Mouse (Mus musculus) gastrocnemius, adult 2 months (tissue): ENCODE data around the gene Taf3. TPM values are rescaled to one million over a fixed set of nuclear protein-coding genes. Genes with fewer than 3 reads are reported as not detected.

Source experiments
- DNase-seq: peaks from one replicate; pipeline ENCODE4 v3.0.0; 2022
- H3K27ac ChIP-seq: fragments of 200-600 bp; 2 replicates; pipeline ENCODE4 v1.8.1; 2022; ENCODE audit warnings: mild to moderate bottlenecking
- H3K4me3 ChIP-seq: fragments of 200-600 bp; 2 replicates; pipeline ENCODE4 v1.8.1; 2022; ENCODE audit warnings: mild to moderate bottlenecking, moderate library complexity
- CTCF ChIP-seq: fragments of 200-600 bp; IDR thresholded peaks from 2 replicates; pipeline ENCODE4 v1.8.1; 2022; ENCODE audit warnings: antibody characterized with exemption, mild to moderate bottlenecking, moderate library complexity
- intact Hi-C: fragments of 180-260 bp; cut with DNase I; formaldehyde crosslinking; loops from one replicate; pipeline ENCODE4 v1.15.1; 2025
- total RNA-seq, 2 experiments: library from RNA; stranded (reverse); gene quantifications; 2 replicates each; pipeline ENCODE4 v1.2.3; 2021

The Taf3 gene
- total RNA-seq, 2 experiments from 2014 or later, result 10.0 to 12.2 TPM

GRCm38 (mm10) chr2:10004960-10005621 lies 43.3 kb downstream of the Taf3 start:
- H3K27ac ChIP-seq, result no peak overlapping the region
- no peak for DNase-seq
- H3K4me3 ChIP-seq, result no peak overlapping the region
- no peak for TF ChIP-seq CTCF
- intact Hi-C loops, result loop anchor here (5.0 to 10.0 kb wide), 2 partner anchors 63 to 1250 kb away; no protein-coding TSS in a partner anchor

- no peak for TF ChIP-seq CTCF
- DNase-seq, result no peak
- no peak overlapping the region for H3K27ac ChIP-seq
- no peak overlapping the region for H3K4me3 ChIP-seq
- intact Hi-C loops, result loop anchor here (10.0 kb wide), 1 partner anchor 1249 kb away; no protein-coding TSS in a partner anchor
Observed at GRCm38 (mm10) chr2:10003358-10003757, 45.0 kb downstream of the Taf3 start.

GRCm38 (mm10) chr2:10001591-10001990 lies 46.8 kb downstream of the Taf3 start:
- Histone ChIP-seq H3K4me3 (no peak overlapping the region), H3K27ac (no peak overlapping the region)
- TF ChIP-seq CTCF, result no peak
- no peak for DNase-seq
- intact Hi-C loops, result loop anchor here (10.0 kb wide), 1 partner anchor 1247 kb away; no protein-coding TSS in a partner anchor

GRCm38 (mm10) chr2:9997535-9997934 lies 50.9 kb downstream of the Taf3 start:
- no peak for TF ChIP-seq CTCF
- no peak overlapping the region for H3K27ac ChIP-seq
- no peak for DNase-seq
- H3K4me3 ChIP-seq, result no peak overlapping the region
- intact Hi-C loops, result no loop called here

GRCm38 (mm10) chr2:9996111-9996510 lies 52.3 kb downstream of the Taf3 start:
- no peak for TF ChIP-seq CTCF
- intact Hi-C loops, result no loop called here
- no peak overlapping the region for H3K27ac ChIP-seq
- no peak for DNase-seq
- no peak overlapping the region for H3K4me3 ChIP-seq

- no peak for DNase-seq
- no peak overlapping the region for H3K4me3 ChIP-seq
- intact Hi-C loops, result no loop called here
- TF ChIP-seq CTCF, result no peak
- H3K27ac ChIP-seq, result no peak overlapping the region
Observed at GRCm38 (mm10) chr2:9990690-9991229, 57.6 kb downstream of the Taf3 start.

DNA sequence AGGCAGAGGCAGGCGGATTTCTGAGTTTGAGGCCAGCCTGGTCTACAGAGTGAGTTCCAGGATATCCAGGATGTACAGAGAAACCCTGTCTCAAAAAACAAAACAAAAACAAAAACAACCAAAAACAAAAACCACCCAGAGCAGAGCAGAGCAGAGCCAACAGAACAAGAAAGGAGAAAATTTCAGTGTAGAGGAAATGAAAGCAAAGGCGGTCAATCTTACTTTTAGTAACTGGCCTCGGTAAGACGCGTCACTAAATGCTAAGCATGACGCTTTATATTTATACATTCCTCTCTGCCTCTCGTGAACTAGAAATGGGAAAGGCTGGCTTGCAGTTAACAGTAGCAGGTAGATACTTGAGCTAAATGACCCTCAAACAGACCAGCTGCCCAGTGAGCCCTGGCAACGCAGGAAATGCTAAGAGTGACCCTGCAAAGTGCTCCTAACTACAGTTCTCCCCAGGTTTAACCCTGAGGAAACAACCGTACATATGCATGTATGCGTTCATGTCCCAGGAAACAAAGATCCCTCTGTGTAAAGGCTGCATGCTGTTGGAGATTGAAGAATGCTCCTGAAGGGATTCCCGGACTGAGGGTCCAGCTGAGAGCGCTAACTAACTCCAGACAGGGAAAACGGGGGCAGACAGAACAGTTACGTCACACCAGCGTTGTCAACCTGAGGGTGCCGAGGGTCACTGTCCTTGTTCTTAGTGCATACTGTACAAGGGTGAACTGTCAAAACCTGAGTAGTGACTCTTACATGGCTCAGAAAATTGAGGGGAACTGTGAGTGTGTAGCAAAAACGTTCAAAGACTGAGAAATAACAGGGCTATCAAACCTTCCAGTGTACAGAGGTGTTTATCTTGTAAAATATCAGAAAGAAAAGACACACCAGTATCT lies 58.5 kb downstream of the Taf3 start:
- no peak for DNase-seq
- no peak overlapping the region for H3K4me3 ChIP-seq
- intact Hi-C loops, result no loop called here
- H3K27ac ChIP-seq, result no peak overlapping the region
- no peak for TF ChIP-seq CTCF

GRCm38 (mm10) chr2:9988290-9988689 lies 60.1 kb downstream of the Taf3 start:
- intact Hi-C loops, result no loop called here
- TF ChIP-seq CTCF, result no peak
- Histone ChIP-seq H3K27ac (no peak overlapping the region), H3K4me3 (no peak overlapping the region)
- no peak for DNase-seq

DNA sequence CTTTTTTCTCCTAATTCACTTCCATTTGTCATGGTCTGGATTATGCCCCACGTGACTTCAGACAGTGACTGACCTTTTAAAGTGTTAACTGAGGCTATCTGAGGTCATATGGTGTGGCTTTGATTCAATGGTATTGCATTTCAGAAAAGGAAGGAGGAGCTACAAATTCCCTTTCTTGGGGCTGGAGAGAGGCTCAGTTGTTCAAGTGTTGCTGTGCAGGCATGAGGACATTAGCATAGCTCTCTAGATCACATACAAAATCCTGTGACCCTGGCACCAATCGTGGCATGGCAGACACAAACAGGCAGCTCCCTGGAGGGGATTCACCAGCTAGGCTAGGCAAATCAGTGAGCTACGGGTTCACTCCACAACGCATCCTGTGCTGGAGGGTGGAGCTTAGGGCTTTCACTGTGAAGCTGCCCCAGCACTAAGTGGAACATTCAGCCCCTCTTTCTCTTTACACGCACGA lies 62.4 kb downstream of the Taf3 start:
- DNase-seq, result peak; percentile 29
- no peak for TF ChIP-seq CTCF
- peak overlapping the region; percentile 65 for H3K27ac ChIP-seq
- peak overlapping the region; percentile 53 for H3K4me3 ChIP-seq
- intact Hi-C loops, result no loop called here

DNA sequence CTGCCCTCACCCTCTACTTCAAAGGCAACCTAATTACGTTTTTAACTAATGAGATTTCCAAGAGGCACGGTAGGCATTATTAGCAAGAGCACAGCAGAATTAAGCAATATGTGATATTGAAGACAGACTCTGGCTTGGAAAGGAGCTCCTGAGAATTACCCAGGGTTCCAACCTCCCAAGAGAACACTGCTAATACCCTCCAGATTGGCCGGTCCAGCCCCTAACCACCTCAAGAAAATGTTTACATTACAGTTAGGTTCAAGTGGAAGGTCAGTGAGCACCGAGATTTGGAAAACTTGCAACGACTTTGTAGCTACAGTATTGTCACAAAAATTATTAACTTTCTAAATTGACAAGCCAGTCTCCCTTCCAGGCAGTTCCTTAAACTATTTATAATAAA lies 66.0 kb downstream of the Taf3 start:
- intact Hi-C loops, result no loop called here
- Histone ChIP-seq H3K4me3 (no peak overlapping the region), H3K27ac (no peak overlapping the region)
- no peak for DNase-seq
- TF ChIP-seq CTCF, result no peak

GRCm38 (mm10) chr2:9971927-9972326 lies 76.5 kb downstream of the Taf3 start:
- TF ChIP-seq CTCF, result no peak
- Histone ChIP-seq H3K4me3 (no peak overlapping the region), H3K27ac (no peak overlapping the region)
- DNase-seq, result no peak
- intact Hi-C loops, result no loop called here

- DNase-seq, result no peak
- TF ChIP-seq CTCF, result no peak
- intact Hi-C loops, result no loop called here
- Histone ChIP-seq H3K4me3 (no peak overlapping the region), H3K27ac (peak overlapping the region; percentile 82)
Observed at GRCm38 (mm10) chr2:9970579-9970978, 77.8 kb downstream of the Taf3 start.

DNA sequence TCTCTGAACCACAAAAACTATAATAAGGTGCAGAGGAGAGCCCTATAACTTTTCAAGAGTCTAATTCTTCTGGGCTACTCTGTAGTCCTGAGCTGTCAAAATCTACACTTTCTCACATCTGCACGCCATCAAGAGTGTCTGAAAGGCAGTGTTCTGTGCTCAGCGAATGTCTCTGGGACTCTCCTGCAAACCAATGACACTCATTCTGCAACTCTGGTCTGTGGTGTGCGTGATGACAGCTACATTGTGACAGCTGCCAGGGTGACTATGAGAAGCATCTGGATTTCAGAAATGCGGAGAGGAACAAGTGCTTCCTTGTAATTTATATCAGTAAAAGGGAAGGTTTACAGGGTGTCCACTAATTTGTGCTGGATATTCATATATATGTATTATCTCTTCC lies 78.2 kb downstream of the Taf3 start:
- Histone ChIP-seq H3K27ac (peak overlapping the region; percentile 82), H3K4me3 (no peak overlapping the region)
- intact Hi-C loops, result no loop called here
- no peak for TF ChIP-seq CTCF
- DNase-seq, result no peak
